In genomic region chr11:120518558-120518957, GRCm38 (mm10) we compare ENCODE assay signal across 15 mouse cellular contexts. TPM values are rescaled to one million over a fixed set of nuclear protein-coding genes. Genes with fewer than 3 reads are reported as not detected.
DNase-seq lines count a peak whose midpoint lies in the region; ATAC-seq and TF ChIP-seq lines count a peak whose summit lies in the region.
"Had no signal": no experiment of that assay in that cellular context is flagged by ENCODE, and none has a peak within 500 bp of the region (broad histone marks: within the 10 kb centered on the region; RNA-seq: fewer than 3 reads in every experiment).

No protein-coding gene starts in this region.

- ATAC-seq in limb, embryonic 15.5 days (ENCODE audit: insufficient number of reproducible peaks, low FRiP score, low TSS enrichment, low read depth), result no peak; the same call in 1 of the 2 replicates

- H3K27ac ChIP-seq in limb, embryonic 15.5 days, result peak overlapping the region; percentile 63
- no peak overlapping the region for H3K27ac ChIP-seq in limb, embryonic 10.5 days
- peak overlapping the region; percentile 8; the same call in 1 of the 2 replicates for H3K27ac ChIP-seq in brown adipose tissue, adult 24 weeks (replicated peaks; ENCODE audit: low read depth, low read length)
- peak overlapping the region; percentile 21 for H3K27ac ChIP-seq in liver, adult 2 months (replicated peaks; ENCODE audit: insufficient read depth, low read depth, low read length)
- H3K27ac ChIP-seq in small intestine, adult 2 months (ENCODE audit: insufficient read depth, low read depth, low read length), result peak overlapping the region; percentile 98
- H3K27ac ChIP-seq: liver, embryonic 14.5 days had no signal

- peaks cover 4% of the 10 kb centered on the region; the same call in 1 of the 2 replicates for H3K79me2 ChIP-seq in liver, adult 2 months (ENCODE audit: control insufficient read depth, insufficient read depth, low read length)

- H3K4me2 ChIP-seq in limb, embryonic 15.5 days, result no peak overlapping the region

- no peaks in the 10 kb centered on the region for H3K27me3 ChIP-seq in limb, embryonic 15.5 days
- no peaks in the 10 kb centered on the region for H3K27me3 ChIP-seq in limb, embryonic 10.5 days (ENCODE audit: low read depth, poor library complexity, severe bottlenecking)
- no peaks in the 10 kb centered on the region for H3K27me3 ChIP-seq in liver, adult 2 months (ENCODE audit: control insufficient read depth, insufficient read depth, low read length)
- H3K27me3 ChIP-seq in small intestine, adult 2 months (ENCODE audit: control insufficient read depth, insufficient read depth, low read length), result no peaks in the 10 kb centered on the region

- DNase-seq in limb, embryonic 10.5 days (ENCODE audit: low spot score), result no peak
- no peak for DNase-seq in liver, adult 2 months (ENCODE audit: extremely low read depth, low read depth, low spot score)
- DNase-seq in adrenal gland, adult 18-20 months (ENCODE audit: low spot score in 2 of 2), result no peak
- DNase-seq in left cerebral cortex, adult 9 months (ENCODE audit: low spot score in 2 of 2), result no peak
- DNase-seq: cerebellum, postnatal 36 days; kidney, adult 9 months; thymus, postnatal 4 days had no signal

- peaks cover 27% of the 10 kb centered on the region for H3K4me1 ChIP-seq in limb, embryonic 15.5 days
- peaks cover 26% of the 10 kb centered on the region for H3K4me1 ChIP-seq in limb, embryonic 10.5 days
- peaks cover 3% of the 10 kb centered on the region; the same call in 1 of the 2 replicates for H3K4me1 ChIP-seq in brown adipose tissue, adult 24 weeks (ENCODE audit: control insufficient read depth, insufficient read depth, insufficient read length, low read length)
- H3K4me1 ChIP-seq in liver, adult 2 months (ENCODE audit: control insufficient read depth, insufficient read depth, low read length), result peaks cover 22% of the 10 kb centered on the region
- peaks cover 15% of the 10 kb centered on the region; the same call in 1 of the 2 replicates for H3K4me1 ChIP-seq in small intestine, adult 2 months (ENCODE audit: control insufficient read depth, insufficient read depth, insufficient read length, low read length)

- H3K4me3 ChIP-seq in limb, embryonic 15.5 days, result no peak overlapping the region
- H3K4me3 ChIP-seq in limb, embryonic 10.5 days, result no peak overlapping the region
- no peak overlapping the region for H3K4me3 ChIP-seq in brown adipose tissue, adult 24 weeks (ENCODE audit: insufficient read depth, low read depth, low read length)
- no peak overlapping the region for H3K4me3 ChIP-seq in liver, adult 2 months (ENCODE audit: insufficient read depth, low read depth, low read length)
- H3K4me3 ChIP-seq in small intestine, adult 2 months (ENCODE audit: low read depth, low read length), result peak overlapping the region; percentile 4; the same call in 1 of the 2 replicates
- H3K4me3 ChIP-seq: erythroblast, embryonic 14.5 days had no signal

- TF ChIP-seq POLR2A in liver, adult 2 months (IDR thresholded peaks at IDR 0.05; ENCODE audit: extremely low read depth, insufficient read depth, low read length), result no peak
- TF ChIP-seq POLR2A in small intestine, adult 2 months (IDR thresholded peaks at IDR 0.05; ENCODE audit: low read depth, low read length), result no peak

- H3K36me3 ChIP-seq in limb, embryonic 15.5 days, result no peaks in the 10 kb centered on the region
- H3K36me3 ChIP-seq in limb, embryonic 10.5 days, result no peaks in the 10 kb centered on the region
- no peaks in the 10 kb centered on the region for H3K36me3 ChIP-seq in liver, adult 2 months (ENCODE audit: control insufficient read depth, insufficient read depth, low read length)
- no peaks in the 10 kb centered on the region for H3K36me3 ChIP-seq in small intestine, adult 2 months (ENCODE audit: control insufficient read depth, insufficient read depth, low read length)

- WGBS in limb, embryonic 15.5 days, result 64% methylated on average over 6 of the region's 6 CpGs
- WGBS in limb, embryonic 10.5 days, result 82% methylated on average over 6 of the region's 6 CpGs
- WGBS in liver, adult 2 months, result 75% methylated on average over 6 of the region's 6 CpGs
- 22% methylated on average over 6 of the region's 6 CpGs for WGBS in small intestine, adult 2 months

- no peak overlapping the region for H3K9ac ChIP-seq in limb, embryonic 15.5 days
- H3K9ac ChIP-seq in liver, adult 2 months (ENCODE audit: low read depth, low read length), result no peak overlapping the region; the same call in 1 of the 2 replicates
- H3K9ac ChIP-seq: liver, embryonic 14.5 days had no signal

- no peaks in the 10 kb centered on the region for H3K9me3 ChIP-seq in limb, embryonic 15.5 days
- no peaks in the 10 kb centered on the region for H3K9me3 ChIP-seq in limb, embryonic 10.5 days (replicated peaks)

- TF ChIP-seq CTCF in liver, adult 2 months (IDR thresholded peaks at IDR 0.05; ENCODE audit: low read depth, low read length), result no peak
- no peak for TF ChIP-seq CTCF in small intestine, adult 2 months (IDR thresholded peaks at IDR 0.05; ENCODE audit: extremely low read depth, insufficient read length, insufficient replicate concordance, low read depth, low read length)

RNA-seq across cellular contexts. Expression of gene Gcgr, which starts 11.9 kb away (rescaled TPM):
- 3.5 and 4.4 TPM in 2 replicates for polyA plus RNA-seq in limb, embryonic 15.5 days (2015; fragmentation: Nextera tagmentation; extraction: Ambion mirVana)
- polyA plus RNA-seq in limb, embryonic 10.5 days (2016; fragmentation: Nextera tagmentation; extraction: Ambion mirVana), result 0.26 and 1.1 TPM in 2 replicates
- polyA plus RNA-seq in brown adipose tissue, adult 24 weeks (2012; ENCODE audit: insufficient read depth, insufficient read length, missing spikeins), result not detected in 2 replicates
- 135 and 143 TPM in 2 replicates for total RNA-seq in liver, adult 2 months (2014; rRNA removed)
- 542 and 561 TPM in 2 replicates for polyA plus RNA-seq in liver, adult 2 months (2012; rRNA removed)
- 1.4 and 2.6 TPM in 2 replicates for polyA plus RNA-seq in small intestine, adult 2 months (2012; rRNA removed)
- total RNA-seq in adrenal gland, adult 18-20 months (2021), result 1 to 10 TPM in 1 of 2 experiments, under 1 TPM in 1; 0.96 to 3.0 TPM
- total RNA-seq: monocyte, adult 5-6 weeks had no signal

RNA-seq across cellular contexts. Expression of gene Slc25a10, which starts 26.9 kb away (rescaled TPM):
- 36.7 and 36.9 TPM in 2 replicates for polyA plus RNA-seq in limb, embryonic 15.5 days (2015; fragmentation: Nextera tagmentation; extraction: Ambion mirVana)
- 69.0 and 71.8 TPM in 2 replicates for polyA plus RNA-seq in limb, embryonic 10.5 days (2016; fragmentation: Nextera tagmentation; extraction: Ambion mirVana)
- polyA plus RNA-seq in brown adipose tissue, adult 24 weeks (2012; ENCODE audit: insufficient read depth, insufficient read length, missing spikeins), result 32.9 and 33.9 TPM in 2 replicates
- 121 and 135 TPM in 2 replicates for total RNA-seq in liver, adult 2 months (2014; rRNA removed)
- polyA plus RNA-seq in liver, adult 2 months (2012; rRNA removed), result 445 and 478 TPM in 2 replicates
- 298 and 416 TPM in 2 replicates for polyA plus RNA-seq in small intestine, adult 2 months (2012; rRNA removed)
- total RNA-seq in adrenal gland, adult 18-20 months (2021), result 100 to 1,000 TPM in 1 of 2 experiments, 10 to 100 TPM in 1; 97.2 to 106 TPM

RNA-seq across cellular contexts. Expression of gene Mcrip1, which starts 31.0 kb away (rescaled TPM):
- polyA plus RNA-seq in limb, embryonic 15.5 days (2015; fragmentation: Nextera tagmentation; extraction: Ambion mirVana), result 237 and 239 TPM in 2 replicates
- 223 and 235 TPM in 2 replicates for polyA plus RNA-seq in limb, embryonic 10.5 days (2016; fragmentation: Nextera tagmentation; extraction: Ambion mirVana)
- 24.6 and 28.0 TPM in 2 replicates for polyA plus RNA-seq in brown adipose tissue, adult 24 weeks (2012; ENCODE audit: insufficient read depth, insufficient read length, missing spikeins)
- total RNA-seq in liver, adult 2 months (2014; rRNA removed), result 11.7 and 13.6 TPM in 2 replicates
- 36.8 and 44.4 TPM in 2 replicates for polyA plus RNA-seq in liver, adult 2 months (2012; rRNA removed)
- polyA plus RNA-seq in small intestine, adult 2 months (2012; rRNA removed), result 24.0 and 30.3 TPM in 2 replicates
- total RNA-seq in adrenal gland, adult 18-20 months (2021), result 10 to 100 TPM; 46.6 to 57.8 TPM

RNA-seq across cellular contexts. Expression of gene Ppp1r27, which starts 32.4 kb away (rescaled TPM):
- 3.2 and 11.9 TPM in 2 replicates for polyA plus RNA-seq in limb, embryonic 15.5 days (2015; fragmentation: Nextera tagmentation; extraction: Ambion mirVana)
- polyA plus RNA-seq in limb, embryonic 10.5 days (2016; fragmentation: Nextera tagmentation; extraction: Ambion mirVana), result 0.25 and 0.26 TPM in 2 replicates
- polyA plus RNA-seq in brown adipose tissue, adult 24 weeks (2012; ENCODE audit: insufficient read depth, insufficient read length, missing spikeins), result 4.1 and 5.5 TPM in 2 replicates
- total RNA-seq in liver, adult 2 months (2014; rRNA removed), result 0.28 TPM in 1 of 2 replicates, not detected in the other
- polyA plus RNA-seq in liver, adult 2 months (2012; rRNA removed), result not detected in 2 replicates
- 0.51 TPM in 1 of 2 replicates, not detected in the other for polyA plus RNA-seq in small intestine, adult 2 months (2012; rRNA removed)
- total RNA-seq in adrenal gland, adult 18-20 months (2021), result 1 to 10 TPM in 1 of 2 experiments, under 1 TPM in 1; 0.42 to 1.1 TPM
- total RNA-seq: heart, postnatal 25 days; layer of hippocampus, postnatal 14 days; monocyte, adult 5-6 weeks had no signal
- polyA plus RNA-seq: erythroblast, embryonic 14.5 days; liver, embryonic 14.5 days had no signal

RNA-seq across cellular contexts. Expression of gene Mrpl12, which starts 34.1 kb away (rescaled TPM):
- 113 and 121 TPM in 2 replicates for polyA plus RNA-seq in limb, embryonic 15.5 days (2015; fragmentation: Nextera tagmentation; extraction: Ambion mirVana)
- polyA plus RNA-seq in limb, embryonic 10.5 days (2016; fragmentation: Nextera tagmentation; extraction: Ambion mirVana), result 187 and 250 TPM in 2 replicates
- polyA plus RNA-seq in brown adipose tissue, adult 24 weeks (2012; ENCODE audit: insufficient read depth, insufficient read length, missing spikeins), result 278 and 304 TPM in 2 replicates
- total RNA-seq in liver, adult 2 months (2014; rRNA removed), result 43.6 and 46.6 TPM in 2 replicates
- 221 and 232 TPM in 2 replicates for polyA plus RNA-seq in liver, adult 2 months (2012; rRNA removed)
- 130 and 155 TPM in 2 replicates for polyA plus RNA-seq in small intestine, adult 2 months (2012; rRNA removed)
- total RNA-seq in adrenal gland, adult 18-20 months (2021), result 100 to 1,000 TPM; 104 to 140 TPM

Comparison
In these comparisons a context has a peak if more than half of its experiments do, and no peak if none do; other contexts are left out.
1. RNA of gene Gcgr, which starts 11.9 kb away (polyA plus RNA-seq): 542 to 561 TPM in liver, adult 2 months; 3.5 to 4.4 TPM in limb, embryonic 15.5 days, 1.4 to 2.6 TPM in small intestine, adult 2 months, 0.26 to 1.1 TPM in limb, embryonic 10.5 days and not detected in brown adipose tissue, adult 24 weeks; every median in the first group is over 100 times any median in the second.